In genomic region chr12:29547755-29548154, GRCm38 (mm10) we compare ENCODE assay signal across 13 mouse cellular contexts. TPM values are rescaled to one million over a fixed set of nuclear protein-coding genes. Genes with fewer than 3 reads are reported as not detected.
DNase-seq lines count a peak whose midpoint lies in the region; ATAC-seq lines count a peak whose summit lies in the region.
"Had no signal": no experiment of that assay in that cellular context is flagged by ENCODE, and none has a peak within 500 bp of the region (broad histone marks: within the 10 kb centered on the region; RNA-seq: fewer than 3 reads in every experiment).

No protein-coding gene starts in this region.

- H3K27me3 ChIP-seq in hindbrain, embryonic 15.5 days = no peaks in the 10 kb centered on the region
- H3K27me3 ChIP-seq: liver, embryonic 15.5 days had no signal

- no peaks in the 10 kb centered on the region for H3K9me3 ChIP-seq in hindbrain, embryonic 15.5 days
- H3K9me3 ChIP-seq: liver, embryonic 15.5 days had no signal

- DNase-seq in frontal cortex, postnatal 25 days (ENCODE audit: low spot score in 2 of 2) = no peak
- DNase-seq in MN1 (ENCODE audit: low spot score) = peak; percentile 69
- peak; percentile 89 for DNase-seq in cerebellum, postnatal 10 days
- no peak for DNase-seq in natural killer cell, adult 2 months (ENCODE audit: low spot score in 2 of 2)
- no peak for DNase-seq in adrenal gland, adult 2 months
- no peak for DNase-seq in gastrocnemius, adult 8-10 months (ENCODE audit: low spot score in 2 of 2)
- DNase-seq: adrenal gland, adult 8-10 months; kidney, adult 18-20 months; thymus, postnatal 36 days had no signal

- H3K36me3 ChIP-seq in hindbrain, embryonic 15.5 days = no peaks in the 10 kb centered on the region
- H3K36me3 ChIP-seq: G1E; liver, embryonic 15.5 days had no signal

- H3K9ac ChIP-seq in hindbrain, embryonic 15.5 days = no peak overlapping the region
- H3K9ac ChIP-seq: liver, embryonic 15.5 days had no signal

- no peak overlapping the region; the same call in 1 of the 2 replicates for H3K4me2 ChIP-seq in hindbrain, embryonic 15.5 days
- H3K4me2 ChIP-seq: liver, embryonic 15.5 days had no signal

- no peak overlapping the region for H3K4me3 ChIP-seq in hindbrain, embryonic 15.5 days
- H3K4me3 ChIP-seq: liver, embryonic 15.5 days had no signal

- ATAC-seq in frontal cortex, adult (ENCODE audit: low TSS enrichment) = peak; percentile 71
- peak; percentile 11; the same call in 1 of the 2 replicates for ATAC-seq in hindbrain, embryonic 15.5 days (ENCODE audit: low FRiP score, low read depth)

- H3K27ac ChIP-seq in hindbrain, embryonic 15.5 days (replicated peaks) = peak overlapping the region; percentile 38
- H3K27ac ChIP-seq: liver, embryonic 15.5 days had no signal

- H3K4me1 ChIP-seq in hindbrain, embryonic 15.5 days (replicated peaks) = peaks cover 50% of the 10 kb centered on the region
- H3K4me1 ChIP-seq: liver, embryonic 15.5 days had no signal

- 37% methylated on average over 6 of the region's 6 CpGs for WGBS in hindbrain, embryonic 15.5 days

RNA-seq across cellular contexts. Expression of gene Myt1l, which starts 19.6 kb away (rescaled TPM):
- 233 and 237 TPM in 2 replicates for polyA plus RNA-seq in hindbrain, embryonic 15.5 days (2015; fragmentation: Nextera tagmentation; extraction: Ambion mirVana)
- 1 to 10 TPM; 2.0 to 2.7 TPM for total RNA-seq in adrenal gland, adult 2 months (2021)
- 0.21 and 0.37 TPM in 2 replicates for polyA plus RNA-seq in adrenal gland, adult 2 months (2012; rRNA removed)
- under 1 TPM in 1 of 4 experiments, not detected in 3; 0.35 TPM for total RNA-seq in gastrocnemius, adult 8-10 months (2022)
- polyA plus RNA-seq: G1E had no signal

Comparison
In these comparisons a context has a peak if more than half of its experiments do, and no peak if none do; other contexts are left out.
1. DNase-seq: peak in MN1 (single experiment) and cerebellum, postnatal 10 days (2 of 2); none in frontal cortex, postnatal 25 days (0 of 2), natural killer cell, adult 2 months (0 of 2), adrenal gland, adult 2 months (single experiment) and gastrocnemius, adult 8-10 months (0 of 2).